Comparison of ENCODE assay signal across 8 mouse cellular contexts in genomic region chr4:144404456-144405086, GRCm38 (mm10). TPM values are rescaled to one million over a fixed set of nuclear protein-coding genes. Genes with fewer than 3 reads are reported as not detected.
DNase-seq lines count a peak whose midpoint lies in the region; ATAC-seq and TF ChIP-seq lines count a peak whose summit lies in the region.

No protein-coding gene starts in this region.

- H3K4me2 ChIP-seq in embryonic facial prominence, embryonic 11.5 days (ENCODE audit: low read depth, low read length), result peak overlapping the region; percentile 43
- H3K4me2 ChIP-seq in hindbrain, embryonic 14.5 days (replicated peaks), result peak overlapping the region; percentile 27
- peak overlapping the region; percentile 49 for H3K4me2 ChIP-seq in limb, embryonic 15.5 days
- peak overlapping the region; percentile 22; the same call in 1 of the 2 replicates for H3K4me2 ChIP-seq in midbrain, embryonic 15.5 days

- peak; percentile 82 for DNase-seq in ES-E14 (ENCODE audit: low read depth, low spot score)
- DNase-seq in embryonic facial prominence, embryonic 11.5 days (ENCODE audit: low spot score), result peak; percentile 66
- DNase-seq in hindbrain, embryonic 14.5 days (ENCODE audit: low spot score), result no peak
- DNase-seq in cerebellum, adult 11-12 months, result no peak
- no peak for DNase-seq in B cell, adult 2 months

- peak overlapping the region; percentile 70 for H3K9ac ChIP-seq in ES-E14 (ENCODE audit: insufficient read depth, low read depth, low read length, poor library complexity, severe bottlenecking)
- peak overlapping the region; percentile 15; the same call in 1 of the 2 replicates for H3K9ac ChIP-seq in embryonic facial prominence, embryonic 11.5 days (replicated peaks; ENCODE audit: low read length)
- H3K9ac ChIP-seq in hindbrain, embryonic 14.5 days, result no peak overlapping the region
- H3K9ac ChIP-seq in limb, embryonic 15.5 days, result 0 out of 2 replicates have a peak overlapping the region, but pooled peaks have one; percentile 1
- H3K9ac ChIP-seq in midbrain, embryonic 15.5 days, result no peak overlapping the region

- no peaks in the 10 kb centered on the region for H3K9me3 ChIP-seq in ES-E14 (ENCODE audit: control insufficient read depth, insufficient read depth, low read depth, low read length)
- H3K9me3 ChIP-seq in embryonic facial prominence, embryonic 11.5 days (replicated peaks; ENCODE audit: control insufficient read depth, low read length), result no peaks in the 10 kb centered on the region
- H3K9me3 ChIP-seq in hindbrain, embryonic 14.5 days (ENCODE audit: control insufficient read depth, low read length), result peaks cover 8% of the 10 kb centered on the region; the same call in 1 of the 2 replicates
- H3K9me3 ChIP-seq in limb, embryonic 15.5 days, result no peaks in the 10 kb centered on the region
- H3K9me3 ChIP-seq in midbrain, embryonic 15.5 days, result peaks cover 10% of the 10 kb centered on the region; the same call in 1 of the 2 replicates

- peak overlapping the region; percentile 93 for H3K27ac ChIP-seq in ES-E14 (ENCODE audit: insufficient read depth, low read depth, low read length, poor library complexity, severe bottlenecking)
- H3K27ac ChIP-seq in embryonic facial prominence, embryonic 11.5 days (replicated peaks; ENCODE audit: low read depth, low read length), result no peak overlapping the region
- no peak overlapping the region for H3K27ac ChIP-seq in hindbrain, embryonic 14.5 days
- H3K27ac ChIP-seq in limb, embryonic 15.5 days, result peak overlapping the region; percentile 87
- no peak overlapping the region for H3K27ac ChIP-seq in midbrain, embryonic 15.5 days

- in situ Hi-C loops in ES-E14 (cut with MboI; ENCODE audit: low sequenced_read_pairs in 2 of 2, unreplicated experiment in 2 of 2), result no loop called here

- H3K4me3 ChIP-seq in ES-E14 (ENCODE audit: insufficient read depth in 1 of 2, low read depth in 1 of 2, low read length in 2 of 2, poor library complexity in 1 of 2, severe bottlenecking in 1 of 2), result peak overlapping the region; percentile 48 to 61
- peak overlapping the region; percentile 27; the same call in 1 of the 2 replicates for H3K4me3 ChIP-seq in embryonic facial prominence, embryonic 11.5 days (ENCODE audit: low read depth, low read length)
- no peak overlapping the region for H3K4me3 ChIP-seq in hindbrain, embryonic 14.5 days (replicated peaks; ENCODE audit: low read length)
- H3K4me3 ChIP-seq in limb, embryonic 15.5 days, result peak overlapping the region; percentile 31
- H3K4me3 ChIP-seq in midbrain, embryonic 15.5 days, result no peak overlapping the region

- H3K36me3 ChIP-seq in ES-E14 (ENCODE audit: control insufficient read depth, insufficient read depth, low read length, poor library complexity, severe bottlenecking), result no peaks in the 10 kb centered on the region
- H3K36me3 ChIP-seq in embryonic facial prominence, embryonic 11.5 days (replicated peaks; ENCODE audit: control insufficient read depth, insufficient read depth, low read depth, low read length), result no peaks in the 10 kb centered on the region
- no peaks in the 10 kb centered on the region for H3K36me3 ChIP-seq in hindbrain, embryonic 14.5 days (replicated peaks; ENCODE audit: control insufficient read depth, insufficient read depth)
- no peaks in the 10 kb centered on the region for H3K36me3 ChIP-seq in limb, embryonic 15.5 days
- H3K36me3 ChIP-seq in midbrain, embryonic 15.5 days (replicated peaks), result no peaks in the 10 kb centered on the region

- H3K27me3 ChIP-seq in embryonic facial prominence, embryonic 11.5 days (ENCODE audit: control insufficient read depth, insufficient read depth, low read length), result no peaks in the 10 kb centered on the region
- no peaks in the 10 kb centered on the region for H3K27me3 ChIP-seq in hindbrain, embryonic 14.5 days (ENCODE audit: control insufficient read depth, insufficient read depth, low read length)
- H3K27me3 ChIP-seq in limb, embryonic 15.5 days, result no peaks in the 10 kb centered on the region
- no peaks in the 10 kb centered on the region for H3K27me3 ChIP-seq in midbrain, embryonic 15.5 days (replicated peaks)

- ATAC-seq in embryonic facial prominence, embryonic 11.5 days (replicated peaks; ENCODE audit: insufficient number of reproducible peaks, low FRiP score, low TSS enrichment, low read depth), result peak; percentile 85
- ATAC-seq in hindbrain, embryonic 14.5 days (ENCODE audit: low FRiP score), result no peak
- ATAC-seq in limb, embryonic 15.5 days (ENCODE audit: insufficient number of reproducible peaks, low FRiP score, low TSS enrichment, low read depth), result peak; percentile 87
- ATAC-seq in midbrain, embryonic 15.5 days (replicated peaks), result no peak
- ATAC-seq in inflammation-experienced regulatory T-cells, adult 6 months, result no peak

- H3K4me1 ChIP-seq in ES-E14 (ENCODE audit: control insufficient read depth in 2 of 2, insufficient read depth in 2 of 2, low read length in 2 of 2, poor library complexity in 1 of 2), result peaks cover 7 to 13% of the 10 kb centered on the region in 2 experiments
- H3K4me1 ChIP-seq in embryonic facial prominence, embryonic 11.5 days (ENCODE audit: control insufficient read depth, insufficient read depth, low read length), result no peaks in the 10 kb centered on the region
- H3K4me1 ChIP-seq in hindbrain, embryonic 14.5 days (replicated peaks; ENCODE audit: control insufficient read depth, insufficient read depth, low read length), result no peaks in the 10 kb centered on the region
- no peaks in the 10 kb centered on the region for H3K4me1 ChIP-seq in limb, embryonic 15.5 days
- no peaks in the 10 kb centered on the region for H3K4me1 ChIP-seq in midbrain, embryonic 15.5 days

- WGBS in embryonic facial prominence, embryonic 11.5 days, result 5% methylated on average over 17 of the region's 17 CpGs
- WGBS in hindbrain, embryonic 14.5 days, result 8% methylated on average over 17 of the region's 17 CpGs
- WGBS in limb, embryonic 15.5 days, result 4% methylated on average over 17 of the region's 17 CpGs
- WGBS in midbrain, embryonic 15.5 days, result 6% methylated on average over 17 of the region's 17 CpGs

TF ChIP-seq in ES-E14, 5 proteins besides CTCF, POLR2A, EP300 and RAD21:
- TF ChIP-seq HCFC1 (IDR thresholded peaks at IDR 0.05; ENCODE audit: borderline replicate concordance, insufficient read depth, low read length) (no peak), MAFK (IDR thresholded peaks at IDR 0.05; ENCODE audit: insufficient read depth, low read depth, low read length) (no peak), ZNF384 (IDR thresholded peaks at IDR 0.05; ENCODE audit: low read depth, low read length) (no peak), ZC3H11A (IDR thresholded peaks at IDR 0.05; ENCODE audit: borderline replicate concordance, low read depth, low read length) (no peak), CHD2 (IDR thresholded peaks at IDR 0.05; ENCODE audit: low read depth, low read length) (no peak)
TF ChIP-seq in ES-E14: peak in this region for 0.

RNA-seq across cellular contexts. Expression of gene Pramef12, which starts 3.7 kb away (rescaled TPM):
- 14.5 and 20.3 TPM in 2 replicates for total RNA-seq in ES-E14 (2012; rRNA removed)
- not detected in 2 replicates for polyA plus RNA-seq in embryonic facial prominence, embryonic 11.5 days (2014; fragmentation: Nextera tagmentation; extraction: Ambion mirVana)
- not detected in 2 replicates for polyA plus RNA-seq in hindbrain, embryonic 14.5 days (2014; fragmentation: Nextera tagmentation; extraction: Ambion mirVana)
- 0.41 and 0.76 TPM in 2 replicates for polyA plus RNA-seq in limb, embryonic 15.5 days (2015; fragmentation: Nextera tagmentation; extraction: Ambion mirVana)
- not detected in 2 replicates for polyA plus RNA-seq in midbrain, embryonic 15.5 days (2015; fragmentation: Nextera tagmentation; extraction: Ambion mirVana)
- polyA plus RNA-seq in inflammation-experienced regulatory T-cells, adult 6 months (2017; shearing (Covaris generic)), result not detected

RNA-seq across cellular contexts. Expression of gene Pramef20, which starts 26.8 kb away (rescaled TPM):
- total RNA-seq in ES-E14 (2012; rRNA removed), result not detected in 2 replicates
- polyA plus RNA-seq in embryonic facial prominence, embryonic 11.5 days (2014; fragmentation: Nextera tagmentation; extraction: Ambion mirVana), result not detected in 2 replicates
- not detected in 2 replicates for polyA plus RNA-seq in hindbrain, embryonic 14.5 days (2014; fragmentation: Nextera tagmentation; extraction: Ambion mirVana)
- not detected in 2 replicates for polyA plus RNA-seq in limb, embryonic 15.5 days (2015; fragmentation: Nextera tagmentation; extraction: Ambion mirVana)
- not detected in 2 replicates for polyA plus RNA-seq in midbrain, embryonic 15.5 days (2015; fragmentation: Nextera tagmentation; extraction: Ambion mirVana)
- not detected for polyA plus RNA-seq in inflammation-experienced regulatory T-cells, adult 6 months (2017; shearing (Covaris generic))

RNA-seq across cellular contexts. Expression of gene 1700012P22Rik, which starts 34.0 kb away (rescaled TPM):
- not detected in 2 replicates for total RNA-seq in ES-E14 (2012; rRNA removed)
- not detected in 2 replicates for polyA plus RNA-seq in embryonic facial prominence, embryonic 11.5 days (2014; fragmentation: Nextera tagmentation; extraction: Ambion mirVana)
- polyA plus RNA-seq in hindbrain, embryonic 14.5 days (2014; fragmentation: Nextera tagmentation; extraction: Ambion mirVana), result 0.29 TPM in 1 of 2 replicates, not detected in the other
- polyA plus RNA-seq in limb, embryonic 15.5 days (2015; fragmentation: Nextera tagmentation; extraction: Ambion mirVana), result not detected in 2 replicates
- polyA plus RNA-seq in midbrain, embryonic 15.5 days (2015; fragmentation: Nextera tagmentation; extraction: Ambion mirVana), result 0.18 TPM in 1 of 2 replicates, not detected in the other
- polyA plus RNA-seq in inflammation-experienced regulatory T-cells, adult 6 months (2017; shearing (Covaris generic)), result not detected

RNA-seq across cellular contexts. Expression of gene Gm13119, which starts 46.8 kb away (rescaled TPM):
- total RNA-seq in ES-E14 (2012; rRNA removed), result 3.7 and 4.3 TPM in 2 replicates
- polyA plus RNA-seq in embryonic facial prominence, embryonic 11.5 days (2014; fragmentation: Nextera tagmentation; extraction: Ambion mirVana), result not detected in 2 replicates
- polyA plus RNA-seq in hindbrain, embryonic 14.5 days (2014; fragmentation: Nextera tagmentation; extraction: Ambion mirVana), result not detected in 2 replicates
- not detected in 2 replicates for polyA plus RNA-seq in limb, embryonic 15.5 days (2015; fragmentation: Nextera tagmentation; extraction: Ambion mirVana)
- not detected in 2 replicates for polyA plus RNA-seq in midbrain, embryonic 15.5 days (2015; fragmentation: Nextera tagmentation; extraction: Ambion mirVana)
- not detected for polyA plus RNA-seq in inflammation-experienced regulatory T-cells, adult 6 months (2017; shearing (Covaris generic))

RNA-seq across cellular contexts. Expression of gene Gm9944, which starts 48.5 kb away (rescaled TPM):
- not detected in 2 replicates for total RNA-seq in ES-E14 (2012; rRNA removed)
- not detected in 2 replicates for polyA plus RNA-seq in embryonic facial prominence, embryonic 11.5 days (2014; fragmentation: Nextera tagmentation; extraction: Ambion mirVana)
- polyA plus RNA-seq in hindbrain, embryonic 14.5 days (2014; fragmentation: Nextera tagmentation; extraction: Ambion mirVana), result not detected in 2 replicates
- polyA plus RNA-seq in limb, embryonic 15.5 days (2015; fragmentation: Nextera tagmentation; extraction: Ambion mirVana), result not detected in 2 replicates
- polyA plus RNA-seq in midbrain, embryonic 15.5 days (2015; fragmentation: Nextera tagmentation; extraction: Ambion mirVana), result not detected in 2 replicates
- polyA plus RNA-seq in inflammation-experienced regulatory T-cells, adult 6 months (2017; shearing (Covaris generic)), result not detected

Comparison
In these comparisons a context has a peak if more than half of its experiments do, and no peak if none do; other contexts are left out.
1. DNase-seq: peak in ES-E14 (single experiment) and embryonic facial prominence, embryonic 11.5 days (single experiment); none in hindbrain, embryonic 14.5 days (single experiment), cerebellum, adult 11-12 months (single experiment) and B cell, adult 2 months (0 of 2).
2. H3K27ac ChIP-seq: peak in ES-E14 (single experiment) and limb, embryonic 15.5 days (single experiment); none in embryonic facial prominence, embryonic 11.5 days (single experiment), hindbrain, embryonic 14.5 days (single experiment) and midbrain, embryonic 15.5 days (single experiment).
3. H3K4me3 ChIP-seq: peak in ES-E14 (2 of 2), embryonic facial prominence, embryonic 11.5 days (single experiment) and limb, embryonic 15.5 days (single experiment); none in hindbrain, embryonic 14.5 days (single experiment) and midbrain, embryonic 15.5 days (single experiment).
4. H3K9ac ChIP-seq: peak in ES-E14 (single experiment), embryonic facial prominence, embryonic 11.5 days (single experiment) and limb, embryonic 15.5 days (single experiment); none in hindbrain, embryonic 14.5 days (single experiment) and midbrain, embryonic 15.5 days (single experiment).
5. ATAC-seq: peak in embryonic facial prominence, embryonic 11.5 days (single experiment) and limb, embryonic 15.5 days (single experiment); none in hindbrain, embryonic 14.5 days (single experiment), midbrain, embryonic 15.5 days (single experiment) and inflammation-experienced regulatory T-cells, adult 6 months (single experiment).
6. Peak in every context shown above with its lines, with median percentiles within 50 percentile points of each other: H3K4me2 ChIP-seq.